Mouse (Mus musculus): Measurements from ENCODE around the gene Ednra. TPM values are rescaled to one million over a fixed set of nuclear protein-coding genes. Genes with fewer than 3 reads are reported as not detected.

Ednra gene
- polyA plus RNA-seq, 1 experiment from 2014 or later, result 8.6 TPM

DNA sequence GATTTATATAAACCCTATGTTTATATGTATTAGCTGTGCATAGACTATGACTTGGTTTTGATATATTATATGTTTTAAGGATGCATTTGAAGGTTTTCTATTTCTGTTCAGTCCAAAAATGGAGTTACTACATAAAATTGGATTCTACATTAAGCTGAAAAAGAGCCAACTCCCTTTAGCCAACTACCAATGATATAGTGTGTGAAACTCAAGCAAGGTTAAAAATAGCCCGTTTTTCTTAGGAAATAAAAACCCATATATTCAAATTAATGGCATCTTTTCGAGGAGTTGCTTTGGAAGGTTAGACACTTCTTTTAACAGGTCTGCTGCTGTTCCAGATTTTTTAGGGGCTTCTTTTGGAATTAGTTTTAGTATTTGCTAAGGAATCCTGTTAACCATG lies 91.1 kb downstream of the Ednra start:
- no peak overlapping the region for H3K4me2 ChIP-seq (replicated peaks)
- no peaks in the 10 kb centered on the region for H3K9me3 ChIP-seq (ENCODE audit: control insufficient read depth, low read length)
- no peaks in the 10 kb centered on the region for H3K4me1 ChIP-seq (replicated peaks; ENCODE audit: control insufficient read depth, insufficient read depth, low read length)
- H3K4me3 ChIP-seq (replicated peaks; ENCODE audit: low read length), result no peak overlapping the region
- 86% methylated on average over 2 of the region's 2 CpGs for WGBS
- H3K9ac ChIP-seq, result no peak overlapping the region
- no peaks in the 10 kb centered on the region for H3K27me3 ChIP-seq (ENCODE audit: control insufficient read depth, insufficient read depth, low read length)
- no peak overlapping the region for H3K27ac ChIP-seq
- no peak for ATAC-seq (ENCODE audit: low FRiP score)
- H3K36me3 ChIP-seq (replicated peaks; ENCODE audit: control insufficient read depth, insufficient read depth), result no peaks in the 10 kb centered on the region
- no peak for DNase-seq (ENCODE audit: low spot score)

DNA sequence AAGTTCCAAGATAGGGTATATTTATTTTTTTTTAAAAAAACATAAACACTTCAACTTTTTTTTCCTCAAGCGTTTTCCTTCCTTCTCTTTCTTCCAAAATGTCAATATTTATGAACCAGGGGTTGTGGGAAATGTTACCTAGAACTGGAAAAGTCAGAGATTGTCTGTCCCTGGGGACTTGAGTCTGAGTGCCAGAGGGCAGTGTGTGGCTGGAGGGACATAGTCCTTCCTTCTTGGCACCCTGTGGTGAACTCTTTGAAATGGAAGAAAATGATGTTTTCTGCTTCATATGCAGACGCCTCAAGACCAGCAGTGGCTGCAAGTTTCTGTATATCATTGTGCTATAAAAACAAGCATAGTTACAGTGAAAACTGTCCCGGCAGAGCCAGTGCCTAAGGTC lies 93.6 kb downstream of the Ednra start:
- H3K36me3 ChIP-seq (replicated peaks; ENCODE audit: control insufficient read depth, insufficient read depth), result no peaks in the 10 kb centered on the region
- no peak overlapping the region for H3K9ac ChIP-seq
- no peak for ATAC-seq (ENCODE audit: low FRiP score)
- H3K27me3 ChIP-seq (ENCODE audit: control insufficient read depth, insufficient read depth, low read length), result no peaks in the 10 kb centered on the region
- H3K27ac ChIP-seq, result no peak overlapping the region
- H3K4me3 ChIP-seq (replicated peaks; ENCODE audit: low read length), result no peak overlapping the region
- WGBS, result 44% methylated on average over 3 of the region's 3 CpGs
- no peaks in the 10 kb centered on the region for H3K9me3 ChIP-seq (ENCODE audit: control insufficient read depth, low read length)
- DNase-seq (ENCODE audit: low spot score), result no peak
- H3K4me2 ChIP-seq (replicated peaks), result no peak overlapping the region
- H3K4me1 ChIP-seq (replicated peaks; ENCODE audit: control insufficient read depth, insufficient read depth, low read length), result no peaks in the 10 kb centered on the region

DNA sequence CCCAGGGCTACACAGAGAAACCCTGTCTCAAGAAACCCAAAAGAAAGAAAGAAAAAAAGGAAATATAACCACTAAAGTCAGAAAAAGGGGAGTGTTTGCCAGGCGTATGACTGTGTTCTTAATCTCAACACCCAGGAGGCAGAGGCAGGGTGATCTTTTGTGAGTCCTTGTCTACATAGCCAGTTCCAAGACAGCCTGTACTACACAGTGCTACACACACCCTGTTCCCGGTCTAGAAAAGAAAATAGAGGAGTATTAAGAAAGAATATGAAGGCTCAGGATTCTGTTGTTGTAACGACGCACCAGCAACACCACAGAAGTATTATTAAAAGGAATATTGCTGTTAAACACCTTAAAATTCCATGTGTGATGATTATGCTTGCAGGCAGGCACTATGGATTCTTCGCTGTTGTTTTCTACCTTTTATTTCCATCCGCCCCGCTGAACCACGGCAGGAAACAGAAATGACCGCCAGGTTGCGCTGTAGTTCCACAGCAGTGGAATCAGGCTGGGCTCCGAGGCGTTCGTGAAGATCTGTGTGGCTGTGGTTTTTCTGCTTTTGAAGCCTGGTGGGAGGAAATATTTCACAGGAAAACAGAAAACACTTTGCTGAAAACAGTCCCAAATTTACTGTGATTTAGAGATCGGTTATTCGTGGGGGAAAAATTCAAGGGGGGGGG lies 94.3 kb downstream of the Ednra start:
- ATAC-seq (ENCODE audit: low FRiP score), result peak; percentile 91
- WGBS, result 18% methylated on average over 15 of the region's 15 CpGs

DNA sequence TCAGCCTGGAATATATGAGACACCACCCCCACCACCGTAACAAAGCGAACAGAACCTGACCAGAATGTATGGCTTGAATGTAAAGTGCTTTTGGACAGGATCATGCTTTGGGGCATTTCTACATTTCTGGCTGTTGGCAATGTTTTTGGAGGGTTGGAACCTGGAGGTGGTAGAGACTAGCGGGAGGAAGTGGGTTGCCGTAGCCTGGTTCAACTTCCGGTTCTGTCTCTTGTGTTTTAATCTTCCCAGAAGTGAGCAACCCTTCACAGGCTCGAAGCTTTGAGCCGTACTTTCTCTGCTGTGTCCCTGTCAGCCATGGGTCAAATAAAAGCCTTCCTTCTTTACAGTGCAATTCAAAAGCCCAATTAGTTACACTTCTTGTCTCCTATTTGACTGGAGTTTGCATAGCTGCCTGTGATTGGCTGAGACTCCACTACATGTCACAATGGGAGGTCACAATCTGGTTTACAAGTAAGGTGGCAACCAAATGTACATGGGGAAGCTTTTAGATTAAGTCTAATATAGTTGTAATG lies 100.5 kb downstream of the Ednra start:
- H3K9me3 ChIP-seq (ENCODE audit: control insufficient read depth, low read length), result no peaks in the 10 kb centered on the region
- no peak for ATAC-seq (ENCODE audit: low FRiP score)
- DNase-seq (ENCODE audit: low spot score), result no peak
- no peak overlapping the region for H3K4me3 ChIP-seq (replicated peaks; ENCODE audit: low read length)
- H3K27ac ChIP-seq, result no peak overlapping the region
- H3K27me3 ChIP-seq (ENCODE audit: control insufficient read depth, insufficient read depth, low read length), result no peaks in the 10 kb centered on the region
- H3K4me2 ChIP-seq (replicated peaks), result no peak overlapping the region
- WGBS, result 57% methylated on average over 7 of the region's 7 CpGs
- no peaks in the 10 kb centered on the region for H3K4me1 ChIP-seq (replicated peaks; ENCODE audit: control insufficient read depth, insufficient read depth, low read length)
- H3K9ac ChIP-seq, result no peak overlapping the region
- no peaks in the 10 kb centered on the region for H3K36me3 ChIP-seq (replicated peaks; ENCODE audit: control insufficient read depth, insufficient read depth)

More for the DNA sequence above, 94.3 kb downstream of the Ednra start:
- peak; percentile 96 for DNase-seq (ENCODE audit: low spot score)
- H3K9me3 ChIP-seq (ENCODE audit: control insufficient read depth, low read length), result no peaks in the 10 kb centered on the region
- H3K4me1 ChIP-seq (replicated peaks; ENCODE audit: control insufficient read depth, insufficient read depth, low read length), result no peaks in the 10 kb centered on the region
- no peak overlapping the region for H3K9ac ChIP-seq
- no peaks in the 10 kb centered on the region for H3K36me3 ChIP-seq (replicated peaks; ENCODE audit: control insufficient read depth, insufficient read depth)
- H3K27me3 ChIP-seq (ENCODE audit: control insufficient read depth, insufficient read depth, low read length), result no peaks in the 10 kb centered on the region
- H3K27ac ChIP-seq, result no peak overlapping the region
- no peak overlapping the region for H3K4me2 ChIP-seq (replicated peaks)
- no peak overlapping the region for H3K4me3 ChIP-seq (replicated peaks; ENCODE audit: low read length)

DNA sequence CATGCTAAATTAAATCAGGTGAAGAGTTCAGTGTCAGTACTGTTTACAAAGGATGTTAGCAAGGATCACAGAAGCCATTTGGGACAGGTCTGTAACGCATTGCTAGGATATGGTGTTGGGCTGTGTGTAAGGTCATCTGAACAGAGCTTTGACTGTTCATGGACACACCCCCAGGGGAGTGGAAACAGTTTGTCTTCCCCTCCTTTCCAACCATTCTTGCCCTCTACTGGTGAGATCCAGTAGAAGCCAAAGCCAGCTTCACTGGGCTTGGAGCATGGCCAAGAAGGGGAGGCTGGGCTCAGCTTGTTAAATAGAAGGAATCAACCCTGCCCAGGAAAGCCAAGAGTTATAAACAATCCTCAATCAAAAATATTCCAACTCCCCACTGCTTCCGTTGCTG lies 106.3 kb downstream of the Ednra start:
- H3K27me3 ChIP-seq (ENCODE audit: control insufficient read depth, insufficient read depth, low read length), result no peaks in the 10 kb centered on the region
- H3K4me3 ChIP-seq (replicated peaks; ENCODE audit: low read length), result no peak overlapping the region
- no peaks in the 10 kb centered on the region for H3K4me1 ChIP-seq (replicated peaks; ENCODE audit: control insufficient read depth, insufficient read depth, low read length)
- DNase-seq (ENCODE audit: low spot score) (peak; percentile 63), ATAC-seq (ENCODE audit: low FRiP score) (peak; percentile 46; the same call in 1 of the 2 replicates)
- H3K27ac ChIP-seq, result no peak overlapping the region
- no peaks in the 10 kb centered on the region for H3K36me3 ChIP-seq (replicated peaks; ENCODE audit: control insufficient read depth, insufficient read depth)
- no peaks in the 10 kb centered on the region for H3K9me3 ChIP-seq (ENCODE audit: control insufficient read depth, low read length)
- H3K4me2 ChIP-seq (replicated peaks), result no peak overlapping the region
- WGBS, result 68% methylated on average over 2 of the region's 2 CpGs
- no peak overlapping the region for H3K9ac ChIP-seq

Other genes starting within 250 kb of the Ednra start
- 5.1 and 5.4 TPM in 2 replicates for gene Arhgap10, start 206.5 kb downstream of the Ednra start, polyA plus RNA-seq (2014; fragmentation: Nextera tagmentation; extraction: Ambion mirVana)
- gene Prmt9, start 175.1 kb downstream of the Ednra start, polyA plus RNA-seq (2014; fragmentation: Nextera tagmentation; extraction: Ambion mirVana), result 27.3 and 29.4 TPM in 2 replicates
- 72.1 and 81.6 TPM in 2 replicates for gene Tmem184c, start 113.8 kb downstream of the Ednra start, polyA plus RNA-seq (2014; fragmentation: Nextera tagmentation; extraction: Ambion mirVana)